Mouse (Mus musculus) liver, embryonic 14.5 days (tissue): ENCODE measurements around the gene Gm32742. TPM values are rescaled to one million over a fixed set of nuclear protein-coding genes. Genes with fewer than 3 reads are reported as not detected.

ENCODE experiments used
- ATAC-seq: fragments of 200-750 bp; cut with Nextera tagmentation; 2 replicates; pipeline ENCODE4 v1.8.0; 2017; ENCODE audit warnings: moderate number of reproducible peaks, mild to moderate bottlenecking, moderate library complexity; ENCODE audit not compliant: insufficient read depth
- DNase-seq, 3 experiments: peaks; one replicate each; pipeline ENCODE4 v3.0.0-alpha.2; 2012 to 2013; ENCODE audit warnings: low read depth in 3 of 3, low spot score in 3 of 3
- H3K27ac ChIP-seq: fragments of 300-500 bp; sonication (generic); 2 replicates; pipeline ENCODE4 v1.5.1; 2014; ENCODE audit warnings: moderate library complexity, mild to moderate bottlenecking, control low read depth, inconsistent platforms
- H3K27me3 ChIP-seq: fragments of 300-500 bp; sonication (generic); 2 replicates; pipeline ENCODE4 v1.6.1; 2014; ENCODE audit warnings: mild to moderate bottlenecking, low read length, moderate library complexity; ENCODE audit not compliant: control insufficient read depth, insufficient read depth
- H3K36me3 ChIP-seq: fragments of 300-500 bp; sonication (generic); replicated peaks from 2 replicates; pipeline ENCODE4 v1.6.1; 2014; ENCODE audit warnings: low read depth; ENCODE audit not compliant: control insufficient read depth, insufficient read depth
- H3K4me1 ChIP-seq, 2 experiments: fragments of 200-500 bp in 1 of 2; fragments of 300-500 bp in 1 of 2; sonication (generic) in 1 of 2; replicated peaks; 2 replicates each; pipeline ENCODE4 v1.6.1; 2012 to 2014; ENCODE audit warnings: antibody characterized with exemption in 1 of 2, inconsistent platforms in 1 of 2, low read length in 1 of 2; ENCODE audit not compliant: control insufficient read depth in 2 of 2, insufficient read depth in 2 of 2
- H3K4me2 ChIP-seq: fragments of 300-500 bp; sonication (generic); 2 replicates; pipeline ENCODE4 v1.6.1; 2014; ENCODE audit warnings: low read depth, mild to moderate bottlenecking, control low read depth, moderate library complexity
- H3K4me3 ChIP-seq, 2 experiments: fragments of 200-500 bp in 1 of 2; fragments of 300-500 bp in 1 of 2; sonication (generic) in 1 of 2; 2 replicates each; pipeline ENCODE4 v1.5.1; 2012 to 2014; ENCODE audit warnings: low read depth in 2 of 2, low read length in 2 of 2, mild to moderate bottlenecking in 2 of 2, control low read depth in 1 of 2, inconsistent platforms in 1 of 2, moderate library complexity in 1 of 2; ENCODE audit not compliant: insufficient read depth in 1 of 2
- H3K9ac ChIP-seq: fragments of 300-500 bp; sonication (generic); replicated peaks from 2 replicates; pipeline ENCODE4 v1.6.1; 2014; ENCODE audit warnings: mild to moderate bottlenecking, control low read depth, moderate library complexity
- H3K9me3 ChIP-seq: fragments of 300-500 bp; sonication (generic); 2 replicates; pipeline ENCODE4 v1.6.1; 2016; ENCODE audit warnings: low read length, mixed read lengths; ENCODE audit not compliant: control insufficient read depth
- CTCF ChIP-seq: IDR thresholded peaks from 2 replicates; pipeline ENCODE4 v1.5.1; 2016; ENCODE audit warnings: antibody characterized with exemption, low read depth, control low read depth
- EP300 ChIP-seq: IDR thresholded peaks from 2 replicates; pipeline ENCODE4 v1.6.1; 2016; ENCODE audit warnings: antibody characterized with exemption, low read depth
- WGBS: fragments of 180-500 bp; shearing (Covaris S2); extraction: QIAGEN DNeasy Blood & Tissue Kit; methylation state at CpG from one replicate; pipeline ENCODE4 v1.1.7; 2014; ENCODE audit not compliant: insufficient replicate concordance; 5-methylcytosine and 5-hydroxymethylcytosine counted together
- polyA plus RNA-seq, 2 experiments: library from polyadenylated mRNA; depleted of rRNA in 1 of 2; stranded (reverse) in 1 of 2; unstranded in 1 of 2; fragments of >200 nt; fragmentation: Nextera tagmentation in 1 of 2; extraction: Ambion mirVana in 1 of 2; gene quantifications; 2 replicates each; pipeline versions ENCODE4 v1.2.1 to v1.2.3; 2012 to 2014

Gm32742 gene
- polyA plus RNA-seq, 2 experiments, result 0.01 to 0.02 TPM

GRCm38 (mm10) chr9:51152079-51152752 is 13.1 kb downstream of the Gm32742 start:
- Histone ChIP-seq H3K36me3 (no peaks in the 10 kb centered on the region), H3K4me1 (no peaks in the 10 kb centered on the region), H3K4me2 (no peak overlapping the region), H3K27me3 (no peaks in the 10 kb centered on the region), H3K4me3 (no peak overlapping the region), H3K27ac (no peak overlapping the region), H3K9ac (no peak overlapping the region), H3K9me3 (no peaks in the 10 kb centered on the region)
- DNase-seq (peak in 2 of 3 experiments; percentile 28 to 47), ATAC-seq (no peak)
- TF ChIP-seq EP300 (no peak), CTCF (peak; percentile 61)
- WGBS, result 11% methylated on average over 12 of the region's 13 CpGs

DNA sequence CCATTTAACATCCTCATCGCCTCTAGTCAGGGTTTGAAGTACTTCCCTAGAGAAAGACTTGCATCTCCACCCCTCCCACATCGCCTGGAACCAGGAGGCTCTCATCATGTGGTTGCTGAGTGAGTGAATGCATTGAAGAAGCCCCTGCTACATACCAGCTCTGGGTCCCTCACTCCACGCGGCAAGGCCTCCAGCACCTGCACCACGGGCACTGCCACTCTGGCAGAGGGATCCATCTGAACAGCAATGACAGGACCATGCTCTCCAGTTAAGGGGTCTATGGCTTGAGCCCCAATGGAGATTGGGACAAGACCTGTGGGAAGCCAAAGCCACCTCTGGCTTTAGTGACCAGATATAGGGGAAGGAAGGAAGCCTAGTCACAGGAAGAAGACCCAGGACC is 18.0 kb downstream of the Gm32742 start:
- Histone ChIP-seq H3K27ac (no peak overlapping the region), H3K9me3 (no peaks in the 10 kb centered on the region), H3K27me3 (no peaks in the 10 kb centered on the region), H3K9ac (no peak overlapping the region), H3K36me3 (no peaks in the 10 kb centered on the region), H3K4me2 (no peak overlapping the region), H3K4me3 (no peak overlapping the region), H3K4me1 (no peaks in the 10 kb centered on the region)
- DNase-seq, result no peak
- no peak for ATAC-seq
- TF ChIP-seq CTCF (no peak), EP300 (no peak)
- 66% methylated on average over 5 of the region's 5 CpGs for WGBS

- no peak overlapping the region for H3K9ac ChIP-seq
- H3K4me2 ChIP-seq, result no peak overlapping the region
- no peaks in the 10 kb centered on the region for H3K4me1 ChIP-seq
- ATAC-seq (no peak), DNase-seq (no peak)
- no peaks in the 10 kb centered on the region for H3K27me3 ChIP-seq
- no peak overlapping the region for H3K4me3 ChIP-seq
- WGBS, result 77% methylated on average over 4 of the region's 4 CpGs
- no peak overlapping the region for H3K27ac ChIP-seq
- H3K9me3 ChIP-seq, result no peaks in the 10 kb centered on the region
- TF ChIP-seq CTCF, result no peak
- TF ChIP-seq EP300, result no peak
- H3K36me3 ChIP-seq, result no peaks in the 10 kb centered on the region
Observed at GRCm38 (mm10) chr9:51146496-51146895, 18.8 kb downstream of the Gm32742 start.

DNA sequence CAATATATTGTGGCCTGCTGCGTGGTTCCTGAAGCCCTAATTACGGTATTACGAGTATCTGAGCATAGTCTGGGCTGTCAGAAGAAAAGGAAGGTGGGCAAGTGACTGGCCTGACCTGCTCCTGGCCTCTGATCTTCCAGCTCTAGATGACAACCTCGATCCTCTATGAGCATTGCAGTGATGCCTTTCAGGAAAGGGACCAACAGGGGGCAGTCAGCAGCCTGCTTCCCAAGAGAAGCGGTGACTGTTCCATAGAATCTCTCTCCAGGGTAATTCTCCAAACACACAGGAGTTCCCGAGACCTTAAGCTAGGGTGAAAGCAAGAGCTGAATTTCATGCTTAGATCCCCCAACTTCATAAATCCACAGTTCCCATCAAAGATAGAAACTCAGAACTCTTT is 21.1 kb downstream of the Gm32742 start:
- H3K9me3 ChIP-seq, result no peaks in the 10 kb centered on the region
- no peaks in the 10 kb centered on the region for H3K36me3 ChIP-seq
- ATAC-seq (no peak), DNase-seq (no peak)
- H3K4me1 ChIP-seq, result peaks cover 0 to 2% of the 10 kb centered on the region in 2 experiments; a peak in 1 of 4 replicates
- H3K4me2 ChIP-seq, result no peak overlapping the region
- no peaks in the 10 kb centered on the region for H3K27me3 ChIP-seq
- WGBS, result 56% methylated on average over 6 of the region's 6 CpGs
- no peak for TF ChIP-seq EP300
- TF ChIP-seq CTCF, result peak; percentile 14; the same call in 1 of the 2 replicates
- H3K9ac ChIP-seq, result no peak overlapping the region
- H3K27ac ChIP-seq, result no peak overlapping the region
- no peak overlapping the region for H3K4me3 ChIP-seq

- no peak overlapping the region for H3K4me3 ChIP-seq
- no peak overlapping the region for H3K27ac ChIP-seq
- whole genome bisulfite sequencing, result 68% methylated on average over 1 of the region's 1 CpGs
- peaks cover 0 to 2% of the 10 kb centered on the region in 2 experiments; a peak in 1 of 4 replicates for H3K4me1 ChIP-seq
- DNase-seq (no peak), ATAC-seq (no peak)
- no peaks in the 10 kb centered on the region for H3K27me3 ChIP-seq
- no peaks in the 10 kb centered on the region for H3K36me3 ChIP-seq
- no peak for TF ChIP-seq CTCF
- TF ChIP-seq EP300, result no peak
- H3K9ac ChIP-seq, result no peak overlapping the region
- H3K9me3 ChIP-seq, result no peaks in the 10 kb centered on the region
- no peak overlapping the region for H3K4me2 ChIP-seq
Observed at GRCm38 (mm10) chr9:51143437-51143836, 21.9 kb downstream of the Gm32742 start.
